Mouse (Mus musculus) adrenal gland (tissue): Measurements from ENCODE around the gene 1700008P02Rik.
"Not testable (repeated sequence)": the region's sequence is repeated elsewhere in the genome, so short reads cannot be mapped to it uniquely, and the experiment has no call there.

ENCODE experiments used
- intact Hi-C: fragments of 180-260 bp; cut with DNase I; formaldehyde crosslinking; loops from one replicate; pipeline ENCODE4 v1.15.1; 2025
- long read RNA-seq, 2 experiments: library from polyadenylated mRNA; unstranded; transcript quantifications; one replicate each; pipeline ENCODE4 v2.0.0; 2020; ENCODE audit warnings: borderline replicate concordance in 1 of 2; ENCODE audit not compliant: insufficient replicate concordance in 1 of 2

1700008P02Rik gene
- long read RNA-seq, experiment 1 = 0 reads
- long read RNA-seq, experiment 2 = 0 reads

GRCm38 (mm10) chr3:6620343-6620742 is at the start of gene 1700008P02Rik:
Gene 1700008P02Rik (minus strand): TSS chr3:6620443.
- intact Hi-C loops = no loop called here

DNA sequence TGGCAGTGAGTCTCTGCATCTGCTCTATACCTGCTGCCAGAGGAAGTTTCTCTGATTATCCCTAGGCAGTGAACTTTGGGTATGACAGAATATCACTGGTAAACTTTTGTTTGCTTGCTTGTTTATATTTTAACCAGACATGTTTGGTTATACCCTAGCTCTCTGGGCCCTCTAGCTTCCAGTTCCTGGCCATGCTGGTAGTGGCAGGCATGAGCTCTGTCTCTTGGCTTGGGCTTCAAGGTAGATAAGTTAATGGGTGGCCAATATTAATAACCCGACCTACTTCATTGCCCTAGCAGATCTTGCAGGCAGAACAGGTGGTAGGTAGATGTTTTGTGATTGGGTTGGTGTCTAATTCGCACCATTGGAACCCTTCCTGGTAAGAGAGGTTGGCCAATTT is 29.2 kb upstream of the 1700008P02Rik start:
- intact Hi-C loops = no loop called here

DNA sequence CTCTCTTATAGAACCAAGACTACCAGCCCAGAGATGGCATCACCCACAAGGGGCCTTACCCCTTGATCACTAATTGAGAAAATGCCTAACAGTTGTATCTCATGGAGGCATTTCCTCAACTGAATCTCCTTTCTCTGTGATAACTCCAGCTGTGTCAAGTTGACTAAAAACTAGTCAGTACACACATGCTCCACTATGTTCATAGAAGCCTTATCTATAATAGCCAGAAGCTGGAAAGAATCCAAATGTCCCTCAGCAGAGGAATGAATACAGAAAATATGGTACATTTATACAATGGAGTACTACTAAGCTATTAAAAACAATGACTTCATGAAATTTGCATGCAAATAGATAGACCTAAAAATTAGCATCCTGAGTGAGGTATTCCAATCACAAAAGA is 17.9 kb upstream of the 1700008P02Rik start:
- intact Hi-C loops = not testable (repeated sequence)

DNA sequence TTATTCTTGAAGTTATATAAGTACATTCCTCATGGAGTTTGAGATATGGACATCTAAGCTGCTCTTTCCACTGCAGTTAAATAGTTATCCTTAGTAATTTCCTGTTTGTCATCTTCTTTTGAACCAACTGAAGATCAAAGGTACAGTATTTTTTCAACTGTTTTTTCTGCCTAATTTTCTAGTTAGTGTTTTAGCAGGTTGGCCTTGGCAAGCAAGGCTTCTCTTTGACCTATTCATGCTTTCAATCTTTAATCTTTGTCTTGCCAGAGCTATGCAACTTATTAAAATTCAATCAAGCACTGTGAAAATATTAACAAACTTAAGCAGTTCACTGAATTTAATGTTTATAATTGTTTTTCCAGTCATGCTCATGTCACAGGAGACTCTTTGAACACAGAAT is 14.0 kb upstream of the 1700008P02Rik start:
- intact Hi-C loops = no loop called here

GRCm38 (mm10) chr3:6617881-6618280 is 2.4 kb downstream of the 1700008P02Rik start:
- intact Hi-C loops = no loop called here
